Mouse (Mus musculus) stomach, postnatal 0 days (tissue): ENCODE measurements around the gene Fdps. TPM values are rescaled to one million over a fixed set of nuclear protein-coding genes. Genes with fewer than 3 reads are reported as not detected.

Source experiments
- ATAC-seq: fragments of 200-750 bp; cut with Nextera tagmentation; 2 replicates; pipeline ENCODE4 v1.8.0; 2017; ENCODE audit not compliant: low FRiP score, low TSS enrichment
- DNase-seq: peaks from one replicate; pipeline ENCODE4 v3.0.0-alpha.2; 2016; ENCODE audit warnings: low spot score
- H3K27ac ChIP-seq: fragments of 300-500 bp; sonication (generic); replicated peaks from 2 replicates; pipeline ENCODE4 v1.5.1; 2014; ENCODE audit warnings: mild to moderate bottlenecking, control low read depth
- H3K27me3 ChIP-seq: fragments of 300-500 bp; sonication (generic); 2 replicates; pipeline ENCODE4 v1.6.1; 2014; ENCODE audit warnings: low read length; ENCODE audit not compliant: control insufficient read depth, insufficient read depth
- H3K36me3 ChIP-seq: fragments of 300-500 bp; sonication (generic); 2 replicates; pipeline ENCODE4 v1.6.1; 2014; ENCODE audit warnings: low read length, mixed read lengths; ENCODE audit not compliant: control insufficient read depth, insufficient read depth
- H3K4me1 ChIP-seq: fragments of 300-500 bp; sonication (generic); replicated peaks from 2 replicates; pipeline ENCODE4 v1.6.1; 2014; ENCODE audit warnings: antibody characterized with exemption; ENCODE audit not compliant: control insufficient read depth, insufficient read depth
- H3K4me2 ChIP-seq: fragments of 300-500 bp; sonication (generic); replicated peaks from 2 replicates; pipeline ENCODE4 v1.6.1; 2014; ENCODE audit warnings: low read depth, mild to moderate bottlenecking, control low read depth, moderate library complexity
- H3K4me3 ChIP-seq: fragments of 300-500 bp; sonication (generic); 2 replicates; pipeline ENCODE4 v1.5.1; 2014; ENCODE audit warnings: low read depth, low read length, control low read depth
- H3K9ac ChIP-seq: fragments of 300-500 bp; sonication (generic); 2 replicates; pipeline ENCODE4 v1.6.1; 2014; ENCODE audit warnings: mild to moderate bottlenecking, low read length, control low read depth, mixed read lengths
- H3K9me3 ChIP-seq: fragments of 300-500 bp; sonication (generic); 2 replicates; pipeline ENCODE4 v1.6.1; 2016; ENCODE audit warnings: low read length; ENCODE audit not compliant: control insufficient read depth
- CTCF ChIP-seq: IDR thresholded peaks from 2 replicates; pipeline ENCODE4 v1.5.1; 2016; ENCODE audit warnings: antibody characterized with exemption, low read depth, mild to moderate bottlenecking, moderate library complexity
- EP300 ChIP-seq: optimal IDR thresholded peaks from 2 replicates; pipeline ENCODE3; 2016; ENCODE audit warnings: antibody characterized with exemption
- whole genome bisulfite sequencing: fragments of 180-500 bp; shearing (Covaris S2); extraction: QIAGEN DNeasy Blood & Tissue Kit; methylation state at CpG from one replicate; pipeline ENCODE4 v1.1.7; 2014; 5-methylcytosine and 5-hydroxymethylcytosine counted together
- polyA plus RNA-seq: library from polyadenylated mRNA; unstranded; fragments of >200 nt; fragmentation: Nextera tagmentation; extraction: Ambion mirVana; gene quantifications from 2 replicates; pipeline ENCODE4 v1.2.1, GENCODE M21; 2015

The Fdps gene
- polyA plus RNA-seq, 1 experiment from 2014 or later: 372 TPM

GRCm38 (mm10) chr3:89101459-89101811, 324 bp downstream of the Fdps start:
- Histone ChIP-seq H3K9me3 (no peaks in the 10 kb centered on the region), H3K9ac (peak overlapping the region; percentile 61), H3K27me3 (no peaks in the 10 kb centered on the region), H3K4me3 (peak overlapping the region; percentile 60), H3K4me1 (peaks cover 2% of the 10 kb centered on the region; the same call in 1 of the 2 replicates), H3K36me3 (peaks cover 11% of the 10 kb centered on the region; the same call in 1 of the 2 replicates), H3K27ac (peak overlapping the region; percentile 37), H3K4me2 (peak overlapping the region; percentile 82)
- no peak for DNase-seq
- under 1% methylated on average over 19 of the region's 19 CpGs for WGBS
- ATAC-seq: no peak; the same call in 1 of the 2 replicates
- TF ChIP-seq CTCF (no peak), EP300 (no peak)

- Histone ChIP-seq H3K4me3 (peak within 1 kb of the TSS; percentile 60), H3K27me3 (no peaks in the 10 kb centered on the region), H3K9ac (peak within 1 kb of the TSS; percentile 61), H3K27ac (peak within 1 kb of the TSS; percentile 37), H3K4me1 (peaks cover 2% of the 10 kb centered on the region; the same call in 1 of the 2 replicates), H3K9me3 (no peaks in the 10 kb centered on the region), H3K4me2 (peak within 1 kb of the TSS; percentile 82), H3K36me3 (peaks cover 15% of the 10 kb centered on the region; the same call in 1 of the 2 replicates)
- WGBS: 21% methylated on average over 7 of the region's 7 CpGs
- DNase-seq (no peak), ATAC-seq (no peak)
- no peak for TF ChIP-seq EP300
- TF ChIP-seq CTCF: no peak
Observed at GRCm38 (mm10) chr3:89100811-89101210, 948 bp downstream of the Fdps start, which contains the start of gene Gm43738. Gm43738 (minus strand) TSS chr3:89101099.

- no peaks in the 10 kb centered on the region for H3K9me3 ChIP-seq
- TF ChIP-seq EP300: no peak
- no peak for TF ChIP-seq CTCF
- no peak overlapping the region for H3K9ac ChIP-seq
- no peak overlapping the region for H3K4me3 ChIP-seq
- 82% methylated on average over 10 of the region's 10 CpGs for WGBS
- H3K27me3 ChIP-seq: no peaks in the 10 kb centered on the region
- H3K27ac ChIP-seq: no peak overlapping the region
- no peak overlapping the region for H3K4me2 ChIP-seq
- H3K4me1 ChIP-seq: peaks cover 3% of the 10 kb centered on the region; the same call in 1 of the 2 replicates
- no peak for DNase-seq
- ATAC-seq: no peak
- H3K36me3 ChIP-seq: peaks cover 21% of the 10 kb centered on the region; the same call in 1 of the 2 replicates
Observed at GRCm38 (mm10) chr3:89094021-89094420, 7.7 kb downstream of the Fdps start.

- H3K4me2 ChIP-seq: peak within 1 kb of the TSS; percentile 100
- peaks cover 3% of the 10 kb centered on the region; the same call in 1 of the 2 replicates for H3K4me1 ChIP-seq
- TF ChIP-seq CTCF (no peak), EP300 (no peak)
- WGBS: 2% methylated on average over 18 of the region's 18 CpGs
- DNase-seq (peak; percentile 89), ATAC-seq (peak; percentile 59; the same call in 1 of the 2 replicates)
- H3K9ac ChIP-seq: 0 out of 2 replicates have a peak within 1 kb of the TSS, but pooled peaks have one; percentile 18
- no peak within 1 kb of the TSS for H3K27ac ChIP-seq
- no peaks in the 10 kb centered on the region for H3K9me3 ChIP-seq
- no peaks in the 10 kb centered on the region for H3K27me3 ChIP-seq
- peaks cover 17% of the 10 kb centered on the region; the same call in 1 of the 2 replicates for H3K36me3 ChIP-seq
- peak within 1 kb of the TSS; percentile 29 for H3K4me3 ChIP-seq
Observed at GRCm38 (mm10) chr3:89093175-89093574, 8.6 kb downstream of the Fdps start, which contains the start of gene Rusc1. Rusc1 (minus strand) TSS chr3:89093311.

- Histone ChIP-seq H3K27ac (no peak overlapping the region), H3K36me3 (peaks cover 15% of the 10 kb centered on the region; the same call in 1 of the 2 replicates), H3K9me3 (no peaks in the 10 kb centered on the region), H3K9ac (0 out of 2 replicates have a peak overlapping the region, but pooled peaks have one; percentile 18), H3K4me3 (peak overlapping the region; percentile 29), H3K4me1 (peaks cover 8% of the 10 kb centered on the region; the same call in 1 of the 2 replicates), H3K27me3 (no peaks in the 10 kb centered on the region), H3K4me2 (peak overlapping the region; percentile 100)
- WGBS: 38% methylated on average over 11 of the region's 11 CpGs
- DNase-seq: no peak
- TF ChIP-seq CTCF: no peak
- no peak for TF ChIP-seq EP300
- ATAC-seq: no peak
Observed at GRCm38 (mm10) chr3:89092509-89093090, 9.2 kb downstream of the Fdps start.
